Mouse (Mus musculus) leukemia stem cell, adult 10-12 weeks (primary cell): ENCODE results near the gene Btbd11. TPM values are rescaled to one million over a fixed set of nuclear protein-coding genes. Genes with fewer than 3 reads are reported as not detected.

Source experiments
- polyA plus RNA-seq: library from polyadenylated mRNA; stranded (reverse); fragments of >175 nt; gene quantifications from 2 replicates; pipeline ENCODE4 v1.2.3, GENCODE M21; 2012; ENCODE audit warnings: low replicate concordance

Btbd11 gene
- polyA plus RNA-seq = 0.68 and 1.7 TPM in 2 replicates

DNA sequence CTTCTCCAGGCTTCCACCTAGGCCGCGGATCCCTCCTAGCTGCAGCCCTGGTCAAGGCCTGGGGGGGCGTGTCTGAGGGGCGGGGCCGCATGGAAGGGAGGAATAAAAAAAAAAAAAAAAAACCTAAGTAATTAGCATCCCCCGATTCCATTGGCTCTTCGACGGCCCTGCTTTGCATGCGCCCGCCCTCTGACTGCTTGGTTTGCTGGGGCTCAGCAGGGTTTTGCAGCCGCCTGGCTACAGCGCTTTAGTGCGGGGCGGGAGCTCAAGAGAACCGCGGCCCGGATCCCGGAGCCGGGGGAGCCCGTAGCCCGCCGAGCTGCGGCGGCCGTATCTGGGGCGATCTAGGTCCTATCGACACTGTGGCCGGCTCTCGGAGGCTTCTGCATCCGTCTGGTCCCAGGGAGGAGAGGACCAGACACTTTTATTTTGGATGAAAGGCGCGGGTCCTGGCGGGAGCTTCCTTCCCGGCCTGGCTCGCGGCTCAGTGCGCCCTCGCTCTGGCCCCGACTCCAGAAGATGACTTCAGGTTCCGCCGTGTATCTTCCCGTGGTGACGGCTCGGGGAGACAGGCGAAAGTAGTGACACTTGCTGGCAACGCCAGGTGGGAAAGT, at the start of gene Btbd11:
TSS of gene Btbd11 (plus strand) at position 210 of the 614 bp plus-strand sequence.

Other genes starting within 250 kb of the Btbd11 start
- 5.7 and 7.8 TPM in 2 replicates for gene Cry1, start 201.8 kb upstream of the Btbd11 start, polyA plus RNA-seq